Mouse (Mus musculus) small intestine, adult 2 months (tissue): Measurements from ENCODE around the gene Pfkp.
A peak's percentile ranks its signal among the peaks of the same experiment; 100 is the strongest.

Experiments used
- CTCF ChIP-seq: fragments of 200-500 bp; IDR thresholded peaks from 2 replicates; pipeline ENCODE4 v1.5.1; 2012; ENCODE audit warnings: low read depth, mild to moderate bottlenecking, control low read depth, inconsistent platforms, low read length, moderate library complexity, mixed read lengths; ENCODE audit not compliant: insufficient replicate concordance, insufficient read length; ENCODE audit errors: extremely low read depth
- POLR2A ChIP-seq: fragments of 200-500 bp; IDR thresholded peaks from 2 replicates; pipeline ENCODE4 v1.6.1; 2012; ENCODE audit warnings: low read depth, mild to moderate bottlenecking, control low read depth, inconsistent platforms, low read length, moderate library complexity

DNA sequence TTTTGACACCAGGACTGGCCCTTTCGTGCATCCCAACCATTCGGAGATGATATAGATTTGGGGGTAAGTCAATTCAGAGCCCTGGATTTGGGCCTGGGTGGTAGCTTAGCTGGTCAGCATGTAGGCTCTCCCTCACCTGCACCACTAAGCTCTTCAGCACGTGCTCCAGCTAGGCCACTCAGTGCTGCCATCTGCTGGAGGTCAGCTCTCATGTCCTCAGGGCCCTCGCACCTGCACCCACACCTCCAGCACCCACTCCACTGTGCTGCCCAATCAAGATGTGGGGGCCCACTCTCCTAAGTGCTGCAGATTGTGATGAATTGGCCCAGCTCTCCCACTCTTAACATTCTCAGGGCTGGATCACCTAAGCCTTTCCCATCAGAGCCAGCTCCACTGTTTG is 41.4 kb upstream of the Pfkp start:
- TF ChIP-seq POLR2A (no peak), CTCF (peak; percentile 86)
